ENCODE assay signal across 8 mouse cellular contexts in genomic region chr7:142095183-142095931, GRCm38 (mm10). TPM values are rescaled to one million over a fixed set of nuclear protein-coding genes. Genes with fewer than 3 reads are reported as not detected.
DNase-seq lines count a peak whose midpoint lies in the region; ATAC-seq and TF ChIP-seq lines count a peak whose summit lies in the region.

Gene Dusp8, minus strand, starts transcription at chr7:142095843.

- under 1% methylated on average over 56 of the region's 63 CpGs for WGBS in hindbrain, postnatal 0 days

- peak within 1 kb of the TSS; percentile 100 for H3K27ac ChIP-seq in cortical plate, adult 2 months (ENCODE audit: insufficient read depth, low read length)
- peak within 1 kb of the TSS; percentile 94 for H3K27ac ChIP-seq in hindbrain, postnatal 0 days

- H3K27me3 ChIP-seq in hindbrain, postnatal 0 days (ENCODE audit: insufficient read depth, low read length): no peaks in the 10 kb centered on the region

- no peaks in the 10 kb centered on the region for H3K9me3 ChIP-seq in hindbrain, postnatal 0 days (ENCODE audit: low read length)

- ATAC-seq in activated CD4-positive, CD25-positive, alpha-beta regulatory T cell, adult 4 months: peak; percentile 92
- ATAC-seq in hindbrain, postnatal 0 days: peak; percentile 91

- DNase-seq in gastrocnemius, adult 8-10 months (ENCODE audit: low spot score in 2 of 2): peak; percentile 84 to 87
- peak; percentile 97 for DNase-seq in hindbrain, postnatal 0 days (ENCODE audit: low spot score)
- peak; percentile 97 for DNase-seq in left cerebral cortex, adult 18-20 months (ENCODE audit: low spot score in 2 of 2)
- DNase-seq in lung, postnatal 4 days: peak; percentile 94
- DNase-seq in retina, postnatal 1 day: peak; percentile 97
- peak; percentile 93 for DNase-seq in thymus, postnatal 4 days

- H3K9ac ChIP-seq in hindbrain, postnatal 0 days (replicated peaks; ENCODE audit: low read length): peak within 1 kb of the TSS; percentile 96

- no peak for TF ChIP-seq CTCF in cortical plate, adult 2 months (IDR thresholded peaks at IDR 0.05; ENCODE audit: extremely low read depth, insufficient read depth, low read length)
- peak; percentile 70 for TF ChIP-seq CTCF in hindbrain, postnatal 0 days (IDR thresholded peaks at IDR 0.05; ENCODE audit: low read depth)

- H3K4me1 ChIP-seq in cortical plate, adult 2 months (ENCODE audit: control insufficient read depth, insufficient read depth, low read length): peaks cover 11% of the 10 kb centered on the region
- H3K4me1 ChIP-seq in hindbrain, postnatal 0 days (ENCODE audit: insufficient read depth, low read length): peaks cover 24% of the 10 kb centered on the region

- peak within 1 kb of the TSS; percentile 80 for H3K4me3 ChIP-seq in cortical plate, adult 2 months (ENCODE audit: insufficient read depth, low read length)
- peak within 1 kb of the TSS; percentile 73 for H3K4me3 ChIP-seq in hindbrain, postnatal 0 days (ENCODE audit: low read length)

- no peaks in the 10 kb centered on the region for H3K36me3 ChIP-seq in hindbrain, postnatal 0 days (ENCODE audit: insufficient read depth, low read length)

- peak within 1 kb of the TSS; percentile 95 for H3K4me2 ChIP-seq in hindbrain, postnatal 0 days (ENCODE audit: low read depth, low read length)

- 0 out of 2 replicates have a peak, but pooled peaks have one; percentile 5 for TF ChIP-seq POLR2A in cortical plate, adult 2 months (IDR thresholded peaks at IDR 0.05; ENCODE audit: extremely low read depth, insufficient read depth, low read length)

RNA-seq across cellular contexts. Expression of gene Dusp8, which starts in this region (rescaled TPM):
- under 1 TPM; 0.09 to 0.16 TPM for polyA plus RNA-seq in activated CD4-positive, CD25-positive, alpha-beta regulatory T cell, adult 4 months (2017; shearing (Covaris generic))
- polyA plus RNA-seq in cortical plate, adult 2 months (2012; rRNA removed): 94.9 and 102 TPM in 2 replicates
- total RNA-seq in gastrocnemius, adult 8-10 months (2022): 10 to 100 TPM; 20.5 to 33.4 (median 27.6) TPM
- 129 and 133 TPM in 2 replicates for total RNA-seq in hindbrain, postnatal 0 days (2014; rRNA removed)
- polyA plus RNA-seq in hindbrain, postnatal 0 days (2015; fragmentation: Nextera tagmentation; extraction: Ambion mirVana): 86.2 and 94.6 TPM in 2 replicates
- total RNA-seq in left cerebral cortex, adult 18-20 months (2021): 100 to 1,000 TPM; 150 to 154 TPM

Comparison
In these comparisons a context has a peak if more than half of its experiments do, and no peak if none do; other contexts are left out.
1. Peak in every context shown above with its lines: DNase-seq, ATAC-seq, H3K4me3 ChIP-seq and H3K27ac ChIP-seq.
2. RNA of gene Dusp8 (polyA plus RNA-seq): 94.9 to 102 TPM in cortical plate, adult 2 months and 86.2 to 94.6 TPM in hindbrain, postnatal 0 days; 0.09 to 0.16 TPM in activated CD4-positive, CD25-positive, alpha-beta regulatory T cell, adult 4 months; every median in the first group is over 10 times any median in the second.
3. Peak in ATAC-seq in activated CD4-positive, CD25-positive, alpha-beta regulatory T cell, adult 4 months; RNA of the gene not detected or under 1 TPM.